Mouse (Mus musculus) liver, adult (tissue): ENCODE data around the gene Wdfy3.

ENCODE experiments used
- GATA4 ChIP-seq: IDR thresholded peaks from 2 replicates; pipeline ENCODE4 v1.6.1; 2014; ENCODE audit warnings: mild to moderate bottlenecking, low read length; ENCODE audit not compliant: insufficient replicate concordance

Wdfy3 gene

DNA sequence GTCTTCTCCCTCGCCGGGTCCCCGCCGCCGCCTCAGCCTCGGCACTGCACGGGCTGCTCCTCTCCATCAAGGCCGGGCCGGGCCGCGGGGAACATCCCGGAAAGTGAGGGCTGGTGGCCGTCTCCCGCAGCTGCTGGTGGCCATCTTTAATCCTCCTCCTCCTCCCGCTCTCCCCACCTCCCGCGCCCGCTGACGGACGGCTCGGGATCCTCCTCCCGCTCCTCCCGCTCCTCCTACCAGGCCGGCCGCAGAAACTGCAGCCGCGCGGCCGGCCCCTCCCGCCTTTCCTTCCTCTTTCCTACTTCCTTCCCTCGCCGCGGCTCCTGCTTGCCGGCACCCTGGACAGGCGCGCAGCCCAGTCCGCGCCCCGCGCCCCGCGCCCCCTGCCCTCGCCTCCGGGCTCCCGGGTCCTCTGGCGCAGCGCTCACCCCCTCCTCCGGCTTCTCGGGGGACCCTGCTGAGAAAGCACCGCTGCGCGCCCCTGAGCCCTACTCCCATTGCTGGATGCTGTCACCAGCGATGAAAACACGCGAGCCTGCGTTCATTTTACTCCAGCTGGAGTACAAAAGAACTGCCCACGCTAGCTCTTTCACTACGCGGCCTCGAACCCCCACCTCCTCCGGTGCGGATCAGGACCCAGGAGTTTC lies at the start of gene Wdfy3:
Gene Wdfy3, minus strand, starts transcription at position 155 of the 647 bp plus-strand sequence.
- peak; percentile 53; the same call in 1 of the 2 replicates for TF ChIP-seq GATA4

DNA sequence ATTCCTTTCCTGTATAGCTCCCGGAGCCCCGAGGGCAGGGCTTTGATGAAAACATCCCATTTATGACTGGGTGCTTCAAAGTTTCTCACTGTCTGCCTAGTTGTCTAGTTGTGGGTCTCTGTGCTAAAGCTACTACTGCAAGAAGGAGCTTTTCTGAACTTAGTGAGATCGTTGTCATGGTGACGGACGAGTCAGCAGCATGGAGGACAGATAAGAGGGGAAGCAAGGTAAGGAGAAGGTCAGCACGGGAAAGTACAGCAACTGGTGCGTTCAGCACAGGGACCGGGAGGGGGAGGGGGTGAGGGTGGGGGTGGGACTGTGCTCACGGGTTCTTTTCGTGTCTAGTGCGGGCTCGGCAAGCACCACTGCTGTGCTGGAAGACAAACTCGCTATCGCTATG lies 43.3 kb upstream of the Wdfy3 start:
- TF ChIP-seq GATA4: no peak

DNA sequence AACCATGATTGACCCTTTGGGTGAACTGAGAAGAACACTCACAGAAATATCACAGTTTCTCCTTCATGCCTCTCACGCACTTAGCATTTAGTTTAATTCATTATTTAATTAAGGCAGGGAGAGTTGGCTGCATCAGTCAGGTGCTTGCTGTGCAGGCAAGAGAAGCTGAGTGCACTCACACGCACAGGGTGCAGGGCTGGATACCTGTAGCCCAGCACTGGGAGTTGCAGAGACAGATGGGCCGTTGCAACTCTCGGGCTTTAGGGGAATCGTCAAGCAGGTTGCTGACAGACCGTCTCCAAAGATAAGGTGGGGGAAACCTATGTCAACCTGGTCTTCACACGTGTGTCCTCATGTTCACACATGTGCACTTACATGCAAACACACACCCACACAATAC lies 42.3 kb upstream of the Wdfy3 start:
- TF ChIP-seq GATA4: no peak

DNA sequence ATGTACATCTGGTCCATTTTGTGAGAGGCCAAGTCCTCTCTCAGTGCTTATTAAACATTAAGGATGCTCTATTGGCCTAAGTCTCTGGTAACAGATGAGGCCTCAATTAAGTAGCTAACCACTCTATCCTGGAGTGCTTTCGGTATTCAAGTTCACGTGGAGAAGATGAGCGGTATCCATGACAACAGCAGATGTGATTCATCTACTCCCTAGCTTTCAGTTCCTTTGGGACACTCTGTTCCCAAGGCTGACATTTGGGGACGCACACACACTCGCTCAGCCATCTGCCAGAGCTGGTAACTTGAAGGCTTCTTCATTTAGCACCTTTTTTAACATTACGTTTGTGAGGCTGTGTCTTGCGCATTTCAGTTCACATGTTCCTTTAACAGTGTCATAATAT lies 40.3 kb upstream of the Wdfy3 start:
- TF ChIP-seq GATA4: no peak

DNA sequence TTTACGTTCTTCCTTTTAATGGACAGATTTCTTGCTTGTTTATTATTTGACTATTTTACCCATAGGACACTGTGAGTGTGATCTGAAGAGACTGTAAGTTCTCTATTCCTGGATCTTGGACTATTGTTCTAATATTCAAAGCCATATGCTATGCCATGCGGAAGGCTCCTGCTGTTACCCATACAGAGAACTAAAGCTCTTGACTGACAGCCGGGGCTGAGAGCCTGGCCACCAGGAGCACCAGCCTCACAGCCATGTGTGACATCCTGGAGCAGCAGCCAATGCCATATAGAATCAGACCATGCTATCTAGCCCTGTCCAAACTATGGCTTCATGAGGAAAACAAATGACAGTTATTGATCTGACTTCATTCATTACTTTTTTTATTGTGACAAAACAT lies 36.2 kb upstream of the Wdfy3 start:
- TF ChIP-seq GATA4: no peak

DNA sequence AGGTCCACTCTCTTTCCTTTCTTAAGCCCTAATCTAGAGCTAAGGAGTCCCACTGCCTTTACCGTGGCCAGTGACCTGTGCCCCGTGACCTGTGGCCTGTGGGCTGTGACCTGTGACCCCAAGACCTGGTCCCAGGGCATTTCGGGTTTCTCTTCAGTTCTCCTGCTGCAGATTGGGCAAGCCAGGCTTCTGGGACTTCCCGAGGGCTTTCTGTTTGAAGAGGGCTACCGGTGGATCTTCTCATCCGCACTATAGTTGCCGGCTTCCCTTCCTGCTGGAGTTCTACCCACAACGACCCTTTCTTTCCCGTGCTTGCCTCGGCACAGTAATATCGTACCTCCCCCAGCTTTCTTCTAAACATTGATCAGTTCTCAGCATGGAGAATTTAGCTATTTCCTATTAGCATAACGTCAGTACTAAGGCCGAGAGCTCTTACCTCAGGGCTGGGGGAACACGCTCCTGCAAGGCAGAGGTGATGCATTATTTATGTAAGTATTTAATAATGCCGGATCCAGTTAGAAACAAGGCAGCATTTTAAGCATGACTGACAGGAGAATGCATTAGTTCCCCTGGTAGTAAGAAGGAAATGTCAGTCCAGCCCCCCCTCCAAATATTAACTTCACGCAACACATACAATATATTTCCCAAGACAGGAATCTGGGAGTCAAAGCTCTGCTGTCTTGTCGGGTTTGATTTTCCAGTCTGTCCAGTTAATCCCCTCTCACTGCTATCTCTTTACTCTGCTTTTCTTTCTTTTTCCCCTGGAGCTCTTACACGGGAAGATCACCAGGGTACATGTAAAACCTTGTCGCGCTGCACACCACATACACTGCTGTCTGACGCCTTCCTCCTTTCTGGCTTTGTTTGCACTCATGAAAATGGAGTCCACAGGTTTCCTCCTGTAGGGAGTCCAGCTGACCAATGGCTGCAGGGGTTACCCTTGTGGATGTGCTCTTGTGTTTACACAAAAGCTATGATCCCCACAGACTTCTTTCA lies 30.8 kb upstream of the Wdfy3 start:
- no peak for TF ChIP-seq GATA4

DNA sequence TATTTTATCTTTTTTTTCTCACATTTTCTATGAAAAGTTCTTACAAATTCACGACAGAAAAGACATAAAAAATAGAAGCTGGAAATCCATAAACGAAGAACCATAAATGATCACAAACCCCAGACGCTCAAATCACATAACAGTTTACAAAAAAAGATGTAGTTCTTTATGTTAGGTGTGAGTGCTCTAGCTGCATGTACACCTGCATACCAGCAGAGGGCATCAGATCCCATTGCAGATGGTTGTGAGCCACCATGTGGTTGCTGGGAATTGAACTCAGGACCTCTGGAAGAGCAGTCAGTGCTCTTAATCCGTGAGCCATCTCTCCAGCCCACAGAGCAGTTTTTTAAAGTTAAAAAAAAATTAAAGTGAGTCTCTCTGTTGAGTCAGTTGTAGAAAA lies 25.9 kb upstream of the Wdfy3 start:
- no peak for TF ChIP-seq GATA4

DNA sequence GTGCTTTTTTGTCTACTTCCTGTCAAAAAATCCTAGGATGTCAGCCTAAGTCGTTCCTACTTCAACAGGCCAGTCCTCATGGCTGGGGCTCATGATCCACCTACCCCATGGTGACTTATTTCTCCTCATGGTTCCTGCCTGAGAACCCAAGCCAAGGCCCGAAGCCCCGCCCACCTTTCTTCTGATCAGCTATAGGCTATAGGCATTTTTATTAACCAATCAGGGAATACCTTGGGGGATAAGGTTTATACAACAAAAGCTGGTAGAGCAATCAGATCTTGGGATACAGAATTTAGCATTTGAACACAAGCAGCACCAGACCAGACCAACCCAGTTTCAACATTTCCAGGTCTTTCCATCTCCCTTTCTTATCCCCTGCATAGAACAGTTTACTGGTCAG lies 21.0 kb upstream of the Wdfy3 start:
- TF ChIP-seq GATA4: no peak

DNA sequence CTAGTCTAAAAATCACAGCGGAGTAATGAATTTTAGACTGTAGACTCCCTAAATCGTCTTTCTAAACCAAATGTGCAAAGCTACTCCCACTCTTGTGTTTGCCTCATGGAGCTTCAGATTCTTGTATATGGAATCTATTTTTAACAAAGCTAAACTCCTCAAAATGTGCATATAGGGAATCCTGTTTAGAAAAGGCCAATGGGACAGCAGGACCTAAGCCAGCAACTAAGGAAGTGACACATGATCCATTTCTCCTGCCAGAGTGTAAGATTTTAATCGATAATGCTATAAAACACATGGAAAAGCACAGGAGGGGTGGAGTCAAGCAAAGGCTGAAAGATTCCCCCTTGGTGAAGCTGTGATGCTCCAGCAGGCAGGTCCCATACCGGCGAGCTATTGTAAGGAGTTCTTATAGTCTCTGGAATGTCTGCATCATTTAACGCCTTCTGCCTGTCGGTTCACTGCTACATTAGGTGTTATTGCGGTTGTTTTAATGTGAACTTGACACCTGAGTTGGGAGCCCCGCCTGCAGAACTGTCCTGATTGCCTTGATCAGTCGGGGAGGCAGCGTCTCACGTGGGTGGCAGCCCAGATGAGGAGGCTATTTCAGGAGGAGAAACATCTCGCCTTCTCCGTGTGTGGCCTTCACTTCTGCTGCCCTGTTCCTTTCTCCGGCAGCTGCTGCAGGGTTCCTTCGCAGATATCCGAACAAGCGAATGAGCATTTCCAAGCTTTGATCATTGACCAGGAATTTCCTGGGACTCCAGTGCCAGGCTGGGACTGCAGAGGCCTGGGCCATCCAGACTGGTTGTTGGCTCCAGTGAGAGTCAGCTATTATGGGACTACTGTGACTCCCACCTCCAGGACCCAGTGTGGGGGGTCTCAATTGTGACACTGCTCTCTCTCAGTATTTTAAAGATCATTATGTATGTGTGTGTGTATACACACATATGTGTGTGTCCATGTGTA lies 15.3 kb upstream of the Wdfy3 start:
- TF ChIP-seq GATA4: no peak

DNA sequence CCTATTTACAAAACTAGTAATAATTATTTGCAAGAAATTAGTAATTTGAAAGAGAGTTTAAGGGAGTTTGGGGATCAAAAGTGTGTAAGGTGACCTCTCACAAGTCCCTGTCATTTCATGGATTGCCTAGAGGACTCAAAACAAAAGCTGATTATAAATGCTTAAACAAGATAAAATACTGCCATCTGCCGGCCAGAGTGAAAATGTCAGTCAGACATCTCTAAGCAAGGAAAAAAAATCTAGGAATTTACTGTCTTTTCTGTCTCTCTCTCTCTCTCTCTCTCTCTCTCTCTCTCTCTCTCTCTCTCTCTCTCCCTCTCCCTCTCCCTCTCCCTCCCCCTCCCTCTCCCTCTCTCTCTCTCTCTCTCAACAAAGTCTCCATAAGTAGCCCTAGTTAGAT lies 4.4 kb upstream of the Wdfy3 start:
- no peak for TF ChIP-seq GATA4

DNA sequence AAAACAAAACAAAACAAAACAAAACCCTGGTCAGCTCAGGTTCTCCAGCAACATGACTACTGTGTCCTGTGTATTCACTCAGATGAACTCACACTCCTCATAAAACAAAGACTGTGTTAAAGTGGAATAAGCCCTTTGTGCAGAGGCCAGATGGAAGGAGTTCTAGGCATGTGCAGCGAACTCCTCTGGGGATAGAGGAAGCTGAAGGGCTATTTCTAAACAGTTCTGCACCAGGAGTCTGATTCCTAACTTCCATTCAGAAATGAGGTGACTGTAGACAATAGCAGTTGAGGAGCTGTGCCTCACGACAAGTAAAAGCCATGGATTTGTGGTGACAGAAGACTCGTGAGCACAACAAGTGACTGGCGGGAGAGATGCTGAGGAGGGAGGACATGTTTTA lies 2.3 kb upstream of the Wdfy3 start:
- no peak for TF ChIP-seq GATA4

DNA sequence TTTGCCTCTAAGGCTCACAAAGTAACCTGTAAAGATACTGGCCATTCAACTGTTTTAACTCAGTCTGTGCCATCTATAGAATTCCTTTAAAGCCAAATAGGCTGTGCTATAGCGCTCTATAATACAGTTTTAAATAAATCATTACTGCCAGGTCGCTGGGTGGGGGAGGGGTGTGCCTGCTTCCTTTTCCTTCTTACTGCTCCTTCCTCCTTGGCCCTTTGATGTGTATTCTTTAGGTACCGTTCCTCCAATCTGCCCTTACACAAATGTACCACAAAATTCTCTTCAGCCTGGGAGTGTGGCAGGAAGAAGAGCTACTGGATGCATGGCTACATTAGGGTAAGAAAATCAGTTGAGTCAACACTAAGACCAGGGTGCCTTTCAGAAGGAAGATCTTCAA lies 1.5 kb upstream of the Wdfy3 start:
- no peak for TF ChIP-seq GATA4

DNA sequence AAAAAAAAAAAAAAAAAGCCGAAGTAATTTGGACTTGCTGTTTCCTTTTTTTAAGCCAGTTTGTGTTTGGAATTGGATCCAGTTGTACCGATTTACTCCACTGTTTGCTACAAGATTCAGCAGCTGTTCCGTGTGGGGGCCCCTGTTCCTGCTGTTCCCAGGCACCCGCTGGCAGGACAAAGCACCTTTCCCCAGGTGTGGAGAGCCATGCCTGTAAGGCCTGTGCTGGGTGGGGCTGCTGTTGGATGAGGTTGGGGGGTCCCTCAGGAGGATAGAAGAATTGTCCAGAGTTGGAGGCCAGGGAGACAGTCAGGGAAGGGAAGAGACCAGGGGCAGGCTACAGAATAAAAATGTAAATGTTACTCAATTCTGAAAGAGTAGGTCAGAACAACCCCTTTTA lies 1.1 kb upstream of the Wdfy3 start:
- TF ChIP-seq GATA4: no peak

DNA sequence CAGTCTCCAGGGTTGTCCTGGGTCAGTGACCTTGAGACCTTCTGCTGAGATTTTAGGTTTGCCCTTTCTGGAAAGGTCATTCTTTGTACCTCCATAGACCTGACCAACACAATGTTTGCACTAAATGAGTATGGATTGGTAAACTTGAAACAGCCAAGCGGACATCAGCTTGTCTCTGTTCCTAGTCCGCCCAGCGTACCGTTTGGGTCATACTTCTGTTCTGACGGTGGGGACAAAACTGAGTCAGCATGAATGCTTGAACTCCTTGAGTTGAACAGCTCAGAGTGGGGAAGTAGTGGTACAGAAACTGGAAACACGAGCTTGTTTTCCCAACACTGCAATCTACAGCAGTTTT lies 670 bp upstream of the Wdfy3 start:
- TF ChIP-seq GATA4: no peak

DNA sequence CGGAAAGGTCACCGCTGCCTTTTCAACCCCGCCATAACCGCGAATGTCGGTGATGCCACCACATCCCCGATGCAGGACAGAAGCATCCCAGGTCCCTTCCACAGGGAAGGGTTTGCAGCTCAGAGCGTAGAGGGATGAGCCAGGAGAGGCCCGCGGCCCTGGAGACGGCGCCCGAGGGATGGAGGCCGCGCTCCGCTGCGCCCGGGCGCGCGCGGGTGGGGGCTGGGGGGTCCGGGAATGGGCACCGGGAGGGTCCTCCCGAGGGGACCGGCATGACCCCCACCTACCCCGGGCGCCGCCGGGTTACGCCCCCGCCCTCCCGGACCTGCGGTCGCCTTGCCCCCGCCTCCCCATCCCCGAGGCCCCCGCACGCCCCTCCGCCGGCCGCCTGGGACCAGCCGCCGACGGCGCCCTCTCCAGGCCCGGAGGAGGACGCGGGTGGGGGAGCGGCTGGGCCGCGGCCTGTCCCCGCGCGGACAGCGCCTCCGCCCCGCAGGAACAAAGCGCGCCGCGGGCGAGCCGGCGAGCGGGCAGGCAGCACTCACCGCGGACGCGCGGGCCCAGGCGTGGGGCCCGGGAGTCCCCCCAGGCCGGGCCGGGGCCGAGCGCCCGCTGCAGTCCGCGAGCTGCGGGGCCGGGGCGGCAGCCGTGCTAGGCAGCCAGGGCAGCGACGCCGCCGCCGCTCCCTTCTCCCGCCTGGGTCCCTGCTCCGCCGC lies 512 bp downstream of the Wdfy3 start:
- TF ChIP-seq GATA4: no peak

DNA sequence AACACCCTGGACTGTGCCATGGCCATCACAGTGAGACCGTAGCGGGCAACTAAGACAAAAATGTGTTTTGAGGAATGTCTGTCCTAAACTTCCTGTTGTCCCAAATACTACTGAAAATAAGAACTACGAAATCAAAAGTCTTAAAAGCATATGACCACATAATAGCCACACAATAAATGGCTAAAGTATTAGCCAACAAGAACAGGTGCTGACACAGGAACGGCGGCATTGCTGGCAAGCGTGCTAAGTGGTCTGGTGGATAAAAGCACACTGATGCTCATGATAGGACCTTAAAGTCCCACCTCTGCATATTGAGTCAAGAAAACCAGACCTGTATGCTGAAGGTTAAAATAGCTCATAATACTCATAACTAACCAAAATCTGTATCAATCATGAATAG lies 3.3 kb downstream of the Wdfy3 start:
- TF ChIP-seq GATA4: no peak
